Comparison of ENCODE assay signal across 10 mouse cellular contexts in genomic region chr15:100467738-100468137, GRCm38 (mm10). TPM values are rescaled to one million over a fixed set of nuclear protein-coding genes. Genes with fewer than 3 reads are reported as not detected.
A peak's percentile ranks its signal among the peaks of the same experiment; 100 is the strongest.
DNase-seq lines count a peak whose midpoint lies in the region; ATAC-seq and TF ChIP-seq lines count a peak whose summit lies in the region.
"Had no signal": no experiment of that assay in that cellular context is flagged by ENCODE, and none has a peak within 500 bp of the region (broad histone marks: within the 10 kb centered on the region; RNA-seq: fewer than 3 reads in every experiment).

No protein-coding gene starts in this region.

- H3K9me3 ChIP-seq in neural tube, embryonic 11.5 days (ENCODE audit: control insufficient read depth, low read length), result no peaks in the 10 kb centered on the region
- no peaks in the 10 kb centered on the region for H3K9me3 ChIP-seq in liver, embryonic 12.5 days (replicated peaks)
- H3K9me3 ChIP-seq in stomach, embryonic 16.5 days (replicated peaks; ENCODE audit: control insufficient read depth, low read length), result no peaks in the 10 kb centered on the region

- H3K9ac ChIP-seq in neural tube, embryonic 11.5 days (ENCODE audit: low read length), result no peak overlapping the region
- 0 out of 2 replicates have a peak overlapping the region, but pooled peaks have one; percentile 27 for H3K9ac ChIP-seq in liver, embryonic 12.5 days
- peak overlapping the region; percentile 90; the same call in 1 of the 2 replicates for H3K9ac ChIP-seq in stomach, embryonic 16.5 days (ENCODE audit: low read length)

- no peak for DNase-seq in gastrocnemius, adult 2 months
- no peak for DNase-seq in gastrocnemius, adult 18-20 months (ENCODE audit: low spot score)
- DNase-seq in neural tube, embryonic 11.5 days (ENCODE audit: low spot score), result no peak
- DNase-seq in neural tube, embryonic 10.5 days (ENCODE audit: extremely low spot score, low spot score), result no peak
- no peak for DNase-seq in cerebellum, adult 11 months
- no peak for DNase-seq in right cerebral cortex, postnatal 10 days (ENCODE audit: low spot score in 2 of 2)
- DNase-seq: layer of hippocampus, postnatal 36 days; right cerebral cortex, adult 18-20 months had no signal

- no peaks in the 10 kb centered on the region for H3K36me3 ChIP-seq in neural tube, embryonic 11.5 days (ENCODE audit: control insufficient read depth, insufficient read depth, low read length)
- peaks cover 21% of the 10 kb centered on the region for H3K36me3 ChIP-seq in liver, embryonic 12.5 days
- H3K36me3 ChIP-seq in stomach, embryonic 16.5 days (ENCODE audit: control insufficient read depth, insufficient read depth, low read length), result 0 out of 2 replicates have a peak, but pooled peaks cover 3% of the 10 kb centered on the region

- no peak for ATAC-seq in neural tube, embryonic 11.5 days (ENCODE audit: insufficient read depth, low FRiP score, low TSS enrichment)
- ATAC-seq in liver, embryonic 12.5 days, result no peak
- no peak for ATAC-seq in stomach, embryonic 16.5 days (ENCODE audit: insufficient read depth, low FRiP score)

- peak overlapping the region; percentile 98 for H3K4me3 ChIP-seq in gastrocnemius, adult 2 months
- peak overlapping the region; percentile 79 for H3K4me3 ChIP-seq in neural tube, embryonic 11.5 days (ENCODE audit: low read depth, low read length)
- H3K4me3 ChIP-seq in liver, embryonic 12.5 days, result peak overlapping the region; percentile 87
- peak overlapping the region; percentile 67 for H3K4me3 ChIP-seq in stomach, embryonic 16.5 days (replicated peaks; ENCODE audit: low read length)

- WGBS in neural tube, embryonic 11.5 days, result 54% methylated on average over 6 of the region's 8 CpGs
- 30% methylated on average over 8 of the region's 8 CpGs for WGBS in liver, embryonic 12.5 days (ENCODE audit: insufficient replicate concordance)
- 42% methylated on average over 8 of the region's 8 CpGs for WGBS in stomach, embryonic 16.5 days

- intact Hi-C loops in gastrocnemius, adult 2 months (cut with DNase I), result loop anchor here (2.0 to 10.0 kb wide), 4 partner anchors 147 to 443 kb away; partner anchors contain the start of gene Dazap2

- no peaks in the 10 kb centered on the region for H3K27me3 ChIP-seq in neural tube, embryonic 11.5 days (ENCODE audit: control insufficient read depth, insufficient read depth, low read length)
- no peaks in the 10 kb centered on the region for H3K27me3 ChIP-seq in liver, embryonic 12.5 days (replicated peaks)
- no peaks in the 10 kb centered on the region for H3K27me3 ChIP-seq in stomach, embryonic 16.5 days (ENCODE audit: control insufficient read depth, insufficient read depth, low read length)

- no peak overlapping the region for H3K27ac ChIP-seq in gastrocnemius, adult 2 months
- H3K27ac ChIP-seq in neural tube, embryonic 11.5 days (ENCODE audit: low read depth, low read length), result no peak overlapping the region
- no peak overlapping the region for H3K27ac ChIP-seq in liver, embryonic 12.5 days
- H3K27ac ChIP-seq in stomach, embryonic 16.5 days (ENCODE audit: low read length), result no peak overlapping the region

- H3K4me2 ChIP-seq in neural tube, embryonic 11.5 days (ENCODE audit: low read depth), result peak overlapping the region; percentile 88; the same call in 1 of the 2 replicates
- peak overlapping the region; percentile 91 for H3K4me2 ChIP-seq in liver, embryonic 12.5 days
- H3K4me2 ChIP-seq in stomach, embryonic 16.5 days (ENCODE audit: low read depth, low read length), result peak overlapping the region; percentile 97

- no peak for TF ChIP-seq CTCF in gastrocnemius, adult 2 months (IDR thresholded peaks at IDR 0.05)

- H3K4me1 ChIP-seq in neural tube, embryonic 11.5 days (ENCODE audit: control insufficient read depth, insufficient read depth, low read length), result peaks cover 19% of the 10 kb centered on the region
- peaks cover 29% of the 10 kb centered on the region for H3K4me1 ChIP-seq in liver, embryonic 12.5 days
- peaks cover 19% of the 10 kb centered on the region for H3K4me1 ChIP-seq in stomach, embryonic 16.5 days (ENCODE audit: control insufficient read depth, insufficient read depth, low read length)

RNA-seq across cellular contexts. Expression of gene Letmd1, which starts 1.1 kb away (rescaled TPM):
- 1 to 10 TPM; 8.8 to 10.0 TPM for total RNA-seq in gastrocnemius, adult 2 months (2021)
- 1 to 10 TPM; 6.7 to 7.5 TPM for total RNA-seq in gastrocnemius, adult 18-20 months (2021)
- polyA plus RNA-seq in neural tube, embryonic 11.5 days (2014; fragmentation: Nextera tagmentation; extraction: Ambion mirVana), result 47.3 and 51.1 TPM in 2 replicates
- polyA plus RNA-seq in liver, embryonic 12.5 days (2016; fragmentation: Nextera tagmentation; extraction: Ambion mirVana), result 18.5 and 20.0 TPM in 2 replicates
- 25.8 and 26.7 TPM in 2 replicates for polyA plus RNA-seq in stomach, embryonic 16.5 days (2015; fragmentation: Nextera tagmentation; extraction: Ambion mirVana)

RNA-seq across cellular contexts. Expression of gene Csrnp2, which starts 27.6 kb away (rescaled TPM):
- total RNA-seq in gastrocnemius, adult 2 months (2021), result 1 to 10 TPM; 2.8 to 3.0 TPM
- 1 to 10 TPM; 3.2 to 3.7 TPM for total RNA-seq in gastrocnemius, adult 18-20 months (2021)
- polyA plus RNA-seq in neural tube, embryonic 11.5 days (2014; fragmentation: Nextera tagmentation; extraction: Ambion mirVana), result 28.9 and 29.9 TPM in 2 replicates
- polyA plus RNA-seq in liver, embryonic 12.5 days (2016; fragmentation: Nextera tagmentation; extraction: Ambion mirVana), result 2.8 and 3.0 TPM in 2 replicates
- polyA plus RNA-seq in stomach, embryonic 16.5 days (2015; fragmentation: Nextera tagmentation; extraction: Ambion mirVana), result 6.7 and 7.3 TPM in 2 replicates

RNA-seq across cellular contexts. Expression of gene Slc11a2, which starts 42.9 kb away (rescaled TPM):
- 10 to 100 TPM; 38.4 to 52.0 TPM for total RNA-seq in gastrocnemius, adult 2 months (2021)
- 10 to 100 TPM; 34.5 to 40.0 TPM for total RNA-seq in gastrocnemius, adult 18-20 months (2021)
- polyA plus RNA-seq in neural tube, embryonic 11.5 days (2014; fragmentation: Nextera tagmentation; extraction: Ambion mirVana), result 18.2 and 21.6 TPM in 2 replicates
- polyA plus RNA-seq in liver, embryonic 12.5 days (2016; fragmentation: Nextera tagmentation; extraction: Ambion mirVana), result 56.5 and 59.7 TPM in 2 replicates
- 27.0 and 28.3 TPM in 2 replicates for polyA plus RNA-seq in stomach, embryonic 16.5 days (2015; fragmentation: Nextera tagmentation; extraction: Ambion mirVana)

RNA-seq across cellular contexts. Expression of gene Gm5475, which starts 45.8 kb away (rescaled TPM):
- not detected for total RNA-seq in gastrocnemius, adult 2 months (2021)
- under 1 TPM in 1 of 2 experiments, not detected in 1; 0.09 TPM for total RNA-seq in gastrocnemius, adult 18-20 months (2021)
- 0.08 TPM in 1 of 2 replicates, not detected in the other for polyA plus RNA-seq in neural tube, embryonic 11.5 days (2014; fragmentation: Nextera tagmentation; extraction: Ambion mirVana)
- 0.06 and 0.08 TPM in 2 replicates for polyA plus RNA-seq in liver, embryonic 12.5 days (2016; fragmentation: Nextera tagmentation; extraction: Ambion mirVana)
- 0.13 TPM in 1 of 2 replicates, not detected in the other for polyA plus RNA-seq in stomach, embryonic 16.5 days (2015; fragmentation: Nextera tagmentation; extraction: Ambion mirVana)
- total RNA-seq: layer of hippocampus, postnatal 36 days had no signal
